Mouse (Mus musculus) E14TG2a.4 (cell line): ENCODE results near the gene Trim56.

Experiments used
- CTCF ChIP-seq: conservative IDR thresholded peaks from 2 replicates; pipeline ENCODE4 v1.5.1; 2014; ENCODE audit warnings: low read length
- NANOG ChIP-seq: IDR thresholded peaks from 2 replicates; pipeline ENCODE4 v1.6.1; 2014; ENCODE audit warnings: borderline replicate concordance, low read length, mixed read lengths
- POU5F1 ChIP-seq: IDR thresholded peaks from 2 replicates; pipeline ENCODE4 v1.6.1; 2014; ENCODE audit warnings: low read length, borderline replicate concordance

GRCm38 (mm10) chr5:137108111-137108510, 7.9 kb downstream of the Trim56 start:
- TF ChIP-seq CTCF (no peak), NANOG (no peak), POU5F1 (no peak)
